Mouse (Mus musculus) lung, adult 2 months (tissue): ENCODE data around the gene Gosr2.

Experiments
- CTCF ChIP-seq: fragments of 200-500 bp; IDR thresholded peaks from 2 replicates; pipeline ENCODE4 v1.5.1; 2011; ENCODE audit warnings: mild to moderate bottlenecking, low read length, control low read depth; ENCODE audit not compliant: insufficient read depth
- POLR2A ChIP-seq: fragments of 200-500 bp; IDR thresholded peaks from 2 replicates; pipeline ENCODE4 v1.6.1; 2011; ENCODE audit warnings: low read depth, mild to moderate bottlenecking, control low read depth, low read length, borderline replicate concordance; ENCODE audit errors: extremely low read depth

- TF ChIP-seq CTCF (no peak), POLR2A (no peak)
Measured at GRCm38 (mm10) chr11:103735046-103735781, 37.5 kb upstream of the Gosr2 start.
